Mouse (Mus musculus) kidney, embryonic 16.5 days (tissue): ENCODE data around the gene Sapcd2. TPM values are rescaled to one million over a fixed set of nuclear protein-coding genes. Genes with fewer than 3 reads are reported as not detected.

Source experiments
- ATAC-seq: fragments of 200-750 bp; cut with Nextera tagmentation; 2 replicates; pipeline ENCODE4 v1.8.0; 2017; ENCODE audit warnings: moderate TSS enrichment; ENCODE audit not compliant: low FRiP score, low TSS enrichment
- H3K27ac ChIP-seq: fragments of 300-500 bp; sonication (generic); 2 replicates; pipeline ENCODE4 v1.5.1; 2014; ENCODE audit warnings: low read length
- H3K27me3 ChIP-seq: fragments of 300-500 bp; sonication (generic); 2 replicates; pipeline ENCODE4 v1.6.1; 2014; ENCODE audit warnings: low read length, control low read depth, mixed read lengths; ENCODE audit not compliant: insufficient read depth
- H3K36me3 ChIP-seq: fragments of 300-500 bp; sonication (generic); 2 replicates; pipeline ENCODE4 v1.6.1; 2014; ENCODE audit warnings: low read length, control low read depth, mixed read lengths; ENCODE audit not compliant: insufficient read depth
- H3K4me1 ChIP-seq: fragments of 300-500 bp; sonication (generic); 2 replicates; pipeline ENCODE4 v1.6.1; 2014; ENCODE audit warnings: low read length, control low read depth, mixed read lengths; ENCODE audit not compliant: insufficient read depth
- H3K4me2 ChIP-seq: fragments of 300-500 bp; sonication (generic); replicated peaks from 2 replicates; pipeline ENCODE4 v1.6.1; 2014; ENCODE audit warnings: low read depth, low read length
- H3K4me3 ChIP-seq: fragments of 300-500 bp; sonication (generic); 2 replicates; pipeline ENCODE4 v1.5.1; 2014; ENCODE audit warnings: mild to moderate bottlenecking, low read length
- H3K9ac ChIP-seq: fragments of 300-500 bp; sonication (generic); replicated peaks from 2 replicates; pipeline ENCODE4 v1.6.1; 2014; ENCODE audit warnings: low read length
- H3K9me3 ChIP-seq: fragments of 300-500 bp; sonication (generic); 2 replicates; pipeline ENCODE4 v1.6.1; 2016; ENCODE audit warnings: low read length, control low read depth
- WGBS: fragments of 180-500 bp; shearing (Covaris S2); extraction: QIAGEN DNeasy Blood & Tissue Kit; methylation state at CpG from one replicate; pipeline ENCODE4 v1.1.7; 2014; 5-methylcytosine and 5-hydroxymethylcytosine counted together
- polyA plus RNA-seq: library from polyadenylated mRNA; unstranded; fragments of >200 nt; fragmentation: Nextera tagmentation; extraction: Ambion mirVana; gene quantifications from 2 replicates; pipeline ENCODE4 v1.2.1, GENCODE M21; 2015

The Sapcd2 gene
- polyA plus RNA-seq, 1 experiment from 2014 or later, result 39.3 TPM

DNA sequence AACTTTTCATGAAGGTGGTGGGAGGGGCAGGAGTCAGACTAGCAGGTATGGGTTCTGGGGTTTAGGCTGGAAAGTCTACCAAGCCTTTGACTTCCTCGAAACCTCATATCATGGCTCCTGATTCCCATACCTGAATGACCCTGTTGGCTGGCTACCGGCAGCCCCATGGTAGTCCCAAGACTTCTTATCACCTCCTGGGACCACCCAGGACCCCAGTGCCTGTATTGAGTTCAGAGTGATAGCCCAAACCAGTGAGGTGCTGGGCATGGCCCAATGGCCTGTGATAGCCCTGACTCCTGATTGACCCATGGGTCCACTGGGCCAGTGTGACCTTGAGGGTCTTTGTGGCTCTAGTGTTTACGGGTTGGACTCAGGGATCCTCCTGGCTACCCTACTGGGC lies 21.4 kb upstream of the Sapcd2 start:
- H3K4me2 ChIP-seq, result no peak overlapping the region
- 91% methylated on average over 3 of the region's 3 CpGs for WGBS
- H3K4me3 ChIP-seq, result no peak overlapping the region
- peaks cover 5% of the 10 kb centered on the region for H3K4me1 ChIP-seq
- no peak overlapping the region for H3K27ac ChIP-seq
- H3K36me3 ChIP-seq, result peaks cover 62% of the 10 kb centered on the region
- H3K9me3 ChIP-seq, result no peaks in the 10 kb centered on the region
- no peaks in the 10 kb centered on the region for H3K27me3 ChIP-seq
- no peak overlapping the region for H3K9ac ChIP-seq
- no peak for ATAC-seq

DNA sequence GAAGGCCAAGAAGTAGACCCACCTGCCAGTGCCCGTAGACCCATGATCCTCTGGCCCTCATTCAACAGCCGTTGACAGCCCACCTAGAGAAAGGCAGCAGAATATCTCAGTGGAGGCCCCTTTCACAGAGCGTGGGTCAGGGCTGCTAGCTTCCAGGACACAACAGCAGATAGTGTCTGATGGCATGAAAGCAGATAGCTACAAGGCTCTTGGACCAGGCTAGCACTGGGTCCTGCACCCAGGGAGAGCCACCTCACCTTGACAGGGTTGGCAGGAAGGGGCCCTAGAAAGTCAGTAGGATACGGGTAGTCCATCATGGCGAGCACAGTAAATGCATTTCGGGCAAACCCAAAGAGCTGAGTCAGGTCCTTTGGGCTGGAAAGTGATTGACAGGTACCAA lies 17.9 kb upstream of the Sapcd2 start:
- ATAC-seq, result no peak
- no peak overlapping the region for H3K27ac ChIP-seq
- no peak overlapping the region for H3K9ac ChIP-seq
- peaks cover 34% of the 10 kb centered on the region for H3K36me3 ChIP-seq
- no peaks in the 10 kb centered on the region for H3K9me3 ChIP-seq
- H3K27me3 ChIP-seq, result no peaks in the 10 kb centered on the region
- no peak overlapping the region for H3K4me2 ChIP-seq
- no peak overlapping the region for H3K4me3 ChIP-seq
- H3K4me1 ChIP-seq, result peaks cover 16% of the 10 kb centered on the region
- whole genome bisulfite sequencing, result 89% methylated on average over 6 of the region's 6 CpGs

DNA sequence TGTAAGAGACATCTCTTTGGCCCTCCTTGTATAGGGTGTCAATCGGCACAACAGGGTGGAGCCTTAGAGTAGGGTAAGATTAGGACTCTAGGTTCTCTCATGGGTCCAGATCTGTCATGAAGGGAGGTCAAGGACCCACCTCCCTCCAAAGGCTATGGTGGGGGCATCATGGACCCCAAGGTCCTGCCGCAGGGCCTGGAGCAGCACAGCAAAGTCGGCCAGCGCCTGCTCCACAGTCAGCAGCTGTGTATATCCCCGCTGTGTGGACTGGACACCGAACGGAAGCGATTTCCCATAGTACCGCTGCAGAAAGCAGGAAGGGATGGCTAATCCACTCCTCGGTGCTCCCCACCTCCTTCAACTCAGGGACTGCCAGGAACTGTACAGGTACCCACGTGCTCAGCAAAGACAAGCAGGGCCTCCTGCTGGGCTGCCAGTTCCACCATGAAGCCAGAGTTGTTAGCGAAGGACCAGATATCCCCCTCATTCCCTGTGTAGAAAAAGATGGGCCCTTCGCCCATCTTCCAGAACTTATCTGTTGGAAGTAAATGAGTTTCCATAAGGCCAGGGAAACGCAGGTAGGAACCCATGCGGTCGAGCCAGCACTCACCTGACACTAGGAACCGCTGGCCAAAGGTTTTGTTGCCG lies 16.6 kb upstream of the Sapcd2 start:
- H3K4me2 ChIP-seq, result peak overlapping the region; percentile 88
- peak overlapping the region; percentile 62 for H3K4me3 ChIP-seq
- H3K9me3 ChIP-seq, result no peaks in the 10 kb centered on the region
- peaks cover 20% of the 10 kb centered on the region for H3K36me3 ChIP-seq
- H3K4me1 ChIP-seq, result peaks cover 16% of the 10 kb centered on the region
- no peak for ATAC-seq
- H3K27ac ChIP-seq, result no peak overlapping the region
- H3K27me3 ChIP-seq, result no peaks in the 10 kb centered on the region
- peak overlapping the region; percentile 71 for H3K9ac ChIP-seq
- 33% methylated on average over 18 of the region's 18 CpGs for WGBS

DNA sequence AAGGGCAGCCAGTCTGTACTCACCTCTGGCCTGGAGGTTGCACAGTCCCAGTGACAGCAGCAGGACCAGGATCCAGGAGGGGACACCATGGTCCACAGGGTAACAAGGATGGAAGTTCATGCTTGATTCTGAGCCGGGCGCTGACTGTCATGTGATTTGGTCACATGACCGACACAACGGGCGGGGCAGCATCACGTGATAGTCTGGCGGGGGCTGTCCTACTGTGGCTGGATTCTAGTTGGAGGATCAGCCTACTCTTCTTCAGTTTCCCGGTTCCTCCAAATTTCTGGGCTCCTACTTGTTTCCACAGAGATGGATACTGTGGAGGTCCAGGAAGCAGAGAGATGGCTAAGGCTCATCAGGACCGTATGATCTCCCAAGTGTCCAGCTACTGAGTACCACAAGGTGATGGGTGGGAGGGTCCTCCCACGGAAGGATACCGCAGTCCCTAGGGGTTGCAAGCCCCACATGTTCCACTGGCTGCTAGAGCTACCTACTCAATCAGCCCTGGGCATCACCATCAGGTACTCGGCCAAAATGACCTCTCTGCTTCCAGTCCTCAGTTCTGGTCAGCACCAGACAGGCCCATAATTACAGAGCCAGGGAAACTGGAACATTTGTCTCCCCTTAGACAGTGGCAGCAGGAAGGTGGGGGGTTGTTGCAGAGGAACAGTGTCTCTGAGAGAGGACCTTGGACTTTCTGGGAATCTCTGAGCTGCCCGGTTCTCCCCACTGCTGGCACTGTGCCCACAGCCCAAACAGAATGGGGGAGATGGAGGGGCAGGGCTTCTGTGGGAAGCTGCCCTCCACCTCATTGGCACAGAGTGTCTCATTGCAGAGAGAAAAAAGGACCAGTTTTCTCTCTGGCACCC lies 15.7 kb upstream of the Sapcd2 start, which contains the start of gene Dpp7:
Gene Dpp7, minus strand, starts transcription at position 152 of the 872 bp plus-strand sequence.
- WGBS, result 3% methylated on average over 13 of the region's 13 CpGs
- Histone ChIP-seq H3K4me3 (peak within 1 kb of the TSS; percentile 62), H3K27ac (0 out of 2 replicates have a peak within 1 kb of the TSS, but pooled peaks have one; percentile 12), H3K9ac (peak within 1 kb of the TSS; percentile 71), H3K27me3 (no peaks in the 10 kb centered on the region), H3K9me3 (no peaks in the 10 kb centered on the region), H3K4me1 (peaks cover 16% of the 10 kb centered on the region), H3K4me2 (peak within 1 kb of the TSS; percentile 88), H3K36me3 (peaks cover 11% of the 10 kb centered on the region)
- ATAC-seq, result peak; percentile 83

DNA sequence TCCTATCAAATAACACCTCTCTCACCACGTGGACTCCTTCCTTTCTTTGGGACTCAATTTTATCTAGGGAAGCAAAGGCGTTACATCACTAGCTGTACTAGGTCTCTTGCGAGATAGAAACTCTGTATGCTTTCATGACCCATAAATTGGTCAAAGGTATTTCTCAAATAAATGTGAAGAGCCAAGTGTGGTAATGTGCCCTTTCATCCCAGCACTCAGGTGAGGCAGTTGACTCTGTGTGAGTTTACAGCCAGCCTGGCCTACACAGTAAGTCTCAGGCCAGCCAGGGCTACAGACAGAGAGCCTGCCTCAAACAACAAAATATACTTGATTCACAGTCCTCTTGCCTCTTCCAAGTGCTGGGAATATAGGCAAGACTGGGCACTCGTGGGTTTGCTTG lies 12.3 kb upstream of the Sapcd2 start:
- Histone ChIP-seq H3K9ac (no peak overlapping the region), H3K4me3 (no peak overlapping the region), H3K4me2 (no peak overlapping the region), H3K9me3 (no peaks in the 10 kb centered on the region), H3K36me3 (no peaks in the 10 kb centered on the region), H3K27me3 (no peaks in the 10 kb centered on the region), H3K4me1 (peaks cover 34% of the 10 kb centered on the region), H3K27ac (no peak overlapping the region)
- WGBS, result 74% methylated on average over 4 of the region's 4 CpGs
- ATAC-seq, result no peak

DNA sequence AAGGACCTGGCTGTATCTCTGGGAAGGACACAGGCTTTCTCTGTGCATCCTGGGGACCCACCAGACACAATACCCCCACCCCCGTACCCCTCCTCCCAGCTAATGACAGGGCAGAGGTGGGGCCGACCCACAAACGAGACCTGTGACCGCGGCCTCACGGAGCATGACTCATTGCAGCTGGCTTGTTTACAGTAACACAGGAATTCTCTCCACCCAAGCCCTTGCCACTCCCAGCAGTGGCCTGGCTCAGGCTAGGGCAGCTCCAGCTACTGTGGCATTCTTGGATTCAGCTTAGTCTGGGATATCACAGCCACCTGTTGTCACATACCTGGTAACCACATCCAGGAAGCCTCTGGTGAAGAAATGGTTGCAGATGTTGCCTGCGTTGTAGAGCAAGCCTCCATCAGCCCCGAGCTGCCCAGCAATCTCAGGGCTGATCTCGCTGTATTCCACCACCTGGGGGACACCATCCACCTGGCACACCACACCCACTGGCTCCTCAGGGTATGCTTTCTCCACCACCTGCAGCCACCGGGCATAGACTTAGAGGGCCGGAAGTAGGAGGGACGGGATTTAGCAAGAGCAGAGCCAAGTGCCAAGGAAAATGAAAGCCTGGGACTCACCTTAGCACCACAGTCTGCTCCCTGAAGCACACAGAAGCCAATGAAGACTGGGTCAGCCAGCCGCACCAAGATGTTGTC lies 8.5 kb upstream of the Sapcd2 start:
- H3K27me3 ChIP-seq, result no peaks in the 10 kb centered on the region
- 45% methylated on average over 13 of the region's 13 CpGs for WGBS
- no peak overlapping the region for H3K4me3 ChIP-seq
- no peaks in the 10 kb centered on the region for H3K9me3 ChIP-seq
- H3K4me2 ChIP-seq, result no peak overlapping the region
- H3K27ac ChIP-seq, result no peak overlapping the region
- no peak overlapping the region for H3K9ac ChIP-seq
- no peaks in the 10 kb centered on the region for H3K36me3 ChIP-seq
- peaks cover 18% of the 10 kb centered on the region for H3K4me1 ChIP-seq
- ATAC-seq, result no peak; the same call in 1 of the 2 replicates

DNA sequence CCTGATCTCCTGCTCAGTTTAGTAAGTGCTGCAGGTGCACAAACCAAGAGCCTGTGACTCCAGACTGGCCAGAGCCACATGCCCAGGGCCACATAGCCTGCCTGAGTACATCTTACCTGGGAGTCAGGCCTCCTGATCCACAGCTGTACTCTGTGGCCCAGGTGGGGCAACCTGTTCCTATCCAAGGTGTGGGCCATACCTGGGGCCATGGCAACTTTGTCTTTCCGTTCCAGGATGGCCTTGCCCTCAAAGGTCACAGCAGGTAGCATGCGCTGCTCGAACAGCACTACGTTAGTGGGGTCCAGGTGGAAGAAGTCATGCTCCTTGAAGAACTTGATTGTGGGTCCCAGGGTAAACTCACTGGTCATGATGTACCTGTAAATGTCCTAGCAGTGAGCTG lies 7.8 kb upstream of the Sapcd2 start:
- peak overlapping the region; percentile 75; the same call in 1 of the 2 replicates for H3K4me3 ChIP-seq
- ATAC-seq, result no peak
- no peak overlapping the region for H3K27ac ChIP-seq
- H3K4me2 ChIP-seq, result peak overlapping the region; percentile 98
- WGBS, result 91% methylated on average over 4 of the region's 4 CpGs
- no peaks in the 10 kb centered on the region for H3K9me3 ChIP-seq
- no peaks in the 10 kb centered on the region for H3K27me3 ChIP-seq
- no peak overlapping the region for H3K9ac ChIP-seq
- no peaks in the 10 kb centered on the region for H3K36me3 ChIP-seq
- peaks cover 18% of the 10 kb centered on the region for H3K4me1 ChIP-seq

DNA sequence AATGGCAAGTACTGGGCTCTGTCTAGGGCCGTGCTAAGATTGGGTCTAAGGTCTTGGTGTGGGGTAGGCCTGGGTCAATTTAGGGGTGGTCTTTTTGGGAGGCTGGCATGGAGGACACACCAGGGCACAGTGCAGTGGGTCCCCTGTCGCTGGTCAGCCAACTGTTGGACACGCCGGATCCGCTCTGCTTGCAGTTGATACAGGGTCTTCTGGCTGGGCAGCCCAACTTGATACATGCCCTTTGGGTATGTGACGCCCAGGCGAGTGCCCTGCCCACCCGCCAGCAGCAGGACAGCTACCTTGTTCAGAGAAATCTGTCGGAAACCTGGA lies 7.4 kb upstream of the Sapcd2 start:
- peak overlapping the region; percentile 75 for H3K4me3 ChIP-seq
- H3K4me2 ChIP-seq, result peak overlapping the region; percentile 98
- H3K27me3 ChIP-seq, result no peaks in the 10 kb centered on the region
- H3K36me3 ChIP-seq, result no peaks in the 10 kb centered on the region
- 31% methylated on average over 9 of the region's 9 CpGs for WGBS
- H3K27ac ChIP-seq, result no peak overlapping the region
- ATAC-seq, result 0 out of 2 replicates have a peak, but pooled peaks have one; percentile 35
- H3K9ac ChIP-seq, result peak overlapping the region; percentile 83
- peaks cover 18% of the 10 kb centered on the region for H3K4me1 ChIP-seq
- no peaks in the 10 kb centered on the region for H3K9me3 ChIP-seq

DNA sequence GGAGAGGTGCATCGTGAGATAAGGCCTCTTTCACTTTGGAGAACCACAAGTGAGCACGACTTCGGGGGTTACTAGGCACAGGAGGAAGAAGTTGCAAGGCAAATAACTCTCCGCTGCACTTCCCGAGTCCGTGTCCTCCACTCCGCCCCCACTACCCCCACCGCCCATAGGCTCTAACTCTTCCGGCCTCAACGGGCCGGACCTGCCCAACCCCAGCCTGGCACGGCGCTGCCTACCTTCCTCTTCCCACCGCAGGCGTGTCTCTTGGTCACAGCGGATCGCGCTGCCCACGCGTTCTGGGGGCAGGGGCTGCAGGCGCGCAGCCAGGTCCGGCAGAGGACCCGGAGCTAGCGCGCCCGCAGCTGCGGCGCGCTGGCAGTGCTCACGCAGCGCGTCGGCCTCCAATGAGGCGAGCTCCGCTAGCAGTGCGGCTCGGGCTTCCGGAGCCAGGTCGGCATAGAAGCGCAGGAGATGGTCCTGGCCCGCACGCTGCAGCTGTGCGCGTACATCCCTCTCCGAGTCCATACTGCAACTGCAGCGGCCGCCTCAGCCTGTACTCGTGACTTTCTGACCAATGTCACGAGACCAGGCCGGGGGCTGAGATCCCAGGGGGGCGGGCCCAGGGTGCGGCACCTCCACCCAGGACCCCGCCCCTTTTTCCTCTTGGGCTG lies 6.9 kb upstream of the Sapcd2 start, which contains the start of gene Uap1l1:
Gene Uap1l1, minus strand, starts transcription at position 592 of the 671 bp plus-strand sequence.
- Histone ChIP-seq H3K4me2 (peak within 1 kb of the TSS; percentile 98), H3K27me3 (no peaks in the 10 kb centered on the region), H3K4me1 (peaks cover 18% of the 10 kb centered on the region), H3K36me3 (no peaks in the 10 kb centered on the region), H3K9me3 (no peaks in the 10 kb centered on the region), H3K27ac (peak within 1 kb of the TSS; percentile 36; the same call in 1 of the 2 replicates), H3K4me3 (peak within 1 kb of the TSS; percentile 75), H3K9ac (peak within 1 kb of the TSS; percentile 83)
- under 1% methylated on average over 51 of the region's 54 CpGs for WGBS
- ATAC-seq, result peak; percentile 89
